Mouse (Mus musculus) MEL (cell line): ENCODE measurements around the gene Gnas. TPM values are rescaled to one million over a fixed set of nuclear protein-coding genes. Genes with fewer than 3 reads are reported as not detected.

Source experiments
- polyA plus RNA-seq, 2 experiments: library from polyadenylated mRNA; stranded (reverse) in 1 of 2; unstranded in 1 of 2; fragments of >175 nt in 1 of 2; fragments of >200 nt in 1 of 2; gene quantifications; 2 replicates each; pipeline versions ENCODE4 v1.2.1 to v1.2.4; 2012; ENCODE audit warnings: low replicate concordance in 2 of 2, low read depth in 1 of 2; ENCODE audit not compliant: insufficient read length in 2 of 2, insufficient read depth in 1 of 2, missing spikeins in 1 of 2
- total RNA-seq: library from RNA; depleted of rRNA; stranded (reverse); fragments of 300-350 nt; gene quantifications from 2 replicates; pipeline ENCODE4 v1.2.3, GENCODE M21; 2012; rRNA removed

The Gnas gene
- total and polyA plus RNA-seq, 3 experiments = 273 to 447 (median 383) TPM

Other genes starting within 250 kb of the Gnas start
- gene Stx16, start 208.0 kb upstream of the Gnas start, total RNA-seq = 13.5 and 14.8 TPM in 2 replicates
- gene Stx16, start 208.0 kb upstream of the Gnas start, polyA plus RNA-seq = 10 to 100 TPM in 1 of 2 experiments, not detected in 1; 22.3 TPM
- gene Npepl1, start 174.0 kb upstream of the Gnas start, total RNA-seq = 13.3 and 17.3 TPM in 2 replicates
- 10 to 100 TPM in 1 of 2 experiments, not detected in 1; 46.9 TPM for gene Npepl1, start 174.0 kb upstream of the Gnas start, polyA plus RNA-seq
- gene Gm20721, start 62.4 kb downstream of the Gnas start, total RNA-seq = 26.9 and 34.2 TPM in 2 replicates
- 100 to 1,000 TPM in 1 of 2 experiments, not detected in 1; 171 TPM for gene Gm20721, start 62.4 kb downstream of the Gnas start, polyA plus RNA-seq
- gene Nelfcd, start 131.5 kb downstream of the Gnas start, total RNA-seq = 43.8 and 46.8 TPM in 2 replicates
- 10 to 100 TPM; 74.8 to 89.0 TPM for gene Nelfcd, start 131.5 kb downstream of the Gnas start, polyA plus RNA-seq
- 113 and 118 TPM in 2 replicates for gene Ctsz, start 154.7 kb downstream of the Gnas start, total RNA-seq
- 10 to 100 TPM in 1 of 2 experiments, not detected in 1; 93.7 TPM for gene Ctsz, start 154.7 kb downstream of the Gnas start, polyA plus RNA-seq
- gene Tubb1, start 166.4 kb downstream of the Gnas start, total RNA-seq = 3.1 and 3.5 TPM in 2 replicates
- gene Tubb1, start 166.4 kb downstream of the Gnas start, polyA plus RNA-seq = 1 to 10 TPM in 1 of 2 experiments, not detected in 1; 2.6 TPM
- gene Atp5e, start 179.8 kb downstream of the Gnas start, total RNA-seq = 521 and 561 TPM in 2 replicates
- 100 to 1,000 TPM in 1 of 2 experiments, not detected in 1; 225 TPM for gene Atp5e, start 179.8 kb downstream of the Gnas start, polyA plus RNA-seq
- 137 and 142 TPM in 2 replicates for gene Prelid3b, start 188.8 kb downstream of the Gnas start, total RNA-seq
- 100 to 1,000 TPM; 189 to 210 TPM for gene Prelid3b, start 188.8 kb downstream of the Gnas start, polyA plus RNA-seq